Mouse (Mus musculus): ENCODE measurements at regions not wholly inside any gene's neighbourhood (a gene's known extent, or its start where the extent isn't known, plus 50 kb on each side); places are given as distances from the start of the nearest gene placed in this dataset.

- H3K36me3 ChIP-seq (replicated peaks; ENCODE audit: insufficient read depth, low read length) = no peaks in the 10 kb centered on the region
- H3K27me3 ChIP-seq (ENCODE audit: insufficient read depth, low read length) = no peaks in the 10 kb centered on the region
- DNase-seq = no peak
- H3K9ac ChIP-seq (replicated peaks) = no peak overlapping the region
- WGBS (ENCODE audit: insufficient replicate concordance) = 73% methylated on average over 8 of the region's 8 CpGs
- TF ChIP-seq CTCF (IDR thresholded peaks at IDR 0.05; ENCODE audit: low read depth) (no peak), EP300 (IDR thresholded peaks at IDR 0.05; ENCODE audit: low read depth) (no peak)
- no peaks in the 10 kb centered on the region for H3K4me1 ChIP-seq (ENCODE audit: insufficient read depth)
- no peak overlapping the region for H3K4me3 ChIP-seq (ENCODE audit: low read depth, low read length)
- no peak for ATAC-seq
- peaks cover 13% of the 10 kb centered on the region for H3K9me3 ChIP-seq (ENCODE audit: low read length)
- no peak overlapping the region for H3K27ac ChIP-seq (ENCODE audit: low read depth)
- no peak overlapping the region for H3K4me2 ChIP-seq (ENCODE audit: low read depth, low read length)
These were observed 65.4 kb downstream of the Cartpt start for GRCm38 (mm10) chr13:99835518-99835917.

DNA sequence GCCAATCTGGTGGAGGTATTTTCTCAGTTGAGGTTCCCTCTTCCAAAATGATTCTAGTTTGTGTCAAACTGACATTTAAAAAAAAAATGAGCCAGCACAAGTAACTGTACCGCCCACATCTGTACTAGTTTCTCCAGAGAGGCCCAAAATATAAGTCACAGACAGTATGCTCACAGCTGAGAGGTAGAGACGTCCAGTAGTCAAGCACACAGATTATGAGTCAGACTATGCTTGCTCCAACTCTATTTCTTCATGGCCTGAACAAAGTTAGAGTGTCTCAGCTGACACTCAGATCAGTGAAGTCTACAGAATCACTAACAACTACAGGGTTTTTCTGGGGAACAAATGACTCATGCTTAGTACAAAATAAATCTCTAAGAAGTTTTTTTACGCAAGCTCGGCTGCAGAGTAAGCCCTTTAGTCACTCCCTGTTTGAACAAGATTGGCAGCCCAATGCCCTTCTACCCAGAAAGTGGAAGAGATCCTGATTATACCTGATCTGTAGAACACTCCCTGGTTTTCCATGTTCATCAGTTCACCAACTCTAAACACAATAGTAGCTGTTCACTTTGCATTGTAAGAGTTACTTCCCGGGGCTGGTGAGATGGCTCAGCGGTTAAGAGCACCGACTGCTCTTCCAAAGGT is 70.7 kb downstream of the Cartpt start:
- H3K27me3 ChIP-seq (ENCODE audit: insufficient read depth, low read length) = no peaks in the 10 kb centered on the region
- no peaks in the 10 kb centered on the region for H3K36me3 ChIP-seq (replicated peaks; ENCODE audit: insufficient read depth, low read length)
- ATAC-seq = no peak
- H3K9me3 ChIP-seq (ENCODE audit: low read length) = peaks cover 13% of the 10 kb centered on the region
- no peak overlapping the region for H3K9ac ChIP-seq (replicated peaks)
- 79% methylated on average over 7 of the region's 7 CpGs for WGBS (ENCODE audit: insufficient replicate concordance)
- H3K4me2 ChIP-seq (ENCODE audit: low read depth, low read length) = no peak overlapping the region
- no peak overlapping the region for H3K4me3 ChIP-seq (ENCODE audit: low read depth, low read length)
- TF ChIP-seq EP300 (IDR thresholded peaks at IDR 0.05; ENCODE audit: low read depth) = no peak
- no peak for TF ChIP-seq CTCF (IDR thresholded peaks at IDR 0.05; ENCODE audit: low read depth)
- no peak overlapping the region for H3K27ac ChIP-seq (ENCODE audit: low read depth)
- no peaks in the 10 kb centered on the region for H3K4me1 ChIP-seq (ENCODE audit: insufficient read depth)
- DNase-seq = no peak

- H3K4me1 ChIP-seq (ENCODE audit: insufficient read depth) = no peaks in the 10 kb centered on the region
- WGBS (ENCODE audit: insufficient replicate concordance) = 77% methylated on average over 7 of the region's 7 CpGs
- no peak overlapping the region for H3K27ac ChIP-seq (ENCODE audit: low read depth)
- no peaks in the 10 kb centered on the region for H3K36me3 ChIP-seq (replicated peaks; ENCODE audit: insufficient read depth, low read length)
- no peak overlapping the region for H3K9ac ChIP-seq (replicated peaks)
- no peak overlapping the region for H3K4me3 ChIP-seq (ENCODE audit: low read depth, low read length)
- DNase-seq (no peak), ATAC-seq (no peak)
- H3K27me3 ChIP-seq (ENCODE audit: insufficient read depth, low read length) = no peaks in the 10 kb centered on the region
- no peak for TF ChIP-seq CTCF (IDR thresholded peaks at IDR 0.05; ENCODE audit: low read depth)
- no peak for TF ChIP-seq EP300 (IDR thresholded peaks at IDR 0.05; ENCODE audit: low read depth)
- H3K9me3 ChIP-seq (ENCODE audit: low read length) = no peaks in the 10 kb centered on the region
- no peak overlapping the region for H3K4me2 ChIP-seq (ENCODE audit: low read depth, low read length)
These were observed 73.3 kb downstream of the Cartpt start for GRCm38 (mm10) chr13:99827573-99827972.

GRCm38 (mm10) chr13:99824625-99825024 is 76.3 kb downstream of the Cartpt start:
- H3K27me3 ChIP-seq (ENCODE audit: insufficient read depth, low read length) = no peaks in the 10 kb centered on the region

DNA sequence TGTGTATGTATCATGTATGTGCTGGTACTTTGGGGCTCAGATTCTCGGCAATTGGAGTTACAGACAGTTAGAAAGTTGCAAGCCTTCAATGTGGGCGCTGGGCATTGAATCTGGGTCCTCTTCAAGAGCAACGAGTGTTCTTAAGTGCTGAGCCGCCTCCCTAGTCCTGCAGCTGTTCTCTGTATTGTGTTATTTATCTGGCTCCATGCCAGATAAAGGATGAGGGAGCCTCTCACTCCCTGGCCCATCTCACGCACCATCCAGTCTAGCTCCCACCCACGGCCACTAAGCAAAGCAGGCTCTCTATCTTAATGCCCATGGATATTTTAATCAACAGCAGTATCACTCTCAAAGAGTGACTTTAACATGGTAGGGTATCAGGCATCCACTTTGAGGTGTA is 84.2 kb downstream of the Cartpt start:
- H3K9me3 ChIP-seq (ENCODE audit: low read length) = no peaks in the 10 kb centered on the region
- TF ChIP-seq CTCF (IDR thresholded peaks at IDR 0.05; ENCODE audit: low read depth) (no peak), EP300 (IDR thresholded peaks at IDR 0.05; ENCODE audit: low read depth) (no peak)
- ATAC-seq = no peak
- 70% methylated on average over 6 of the region's 6 CpGs for WGBS (ENCODE audit: insufficient replicate concordance)
- H3K4me1 ChIP-seq (ENCODE audit: insufficient read depth) = no peaks in the 10 kb centered on the region
- no peak overlapping the region for H3K9ac ChIP-seq (replicated peaks)
- H3K27ac ChIP-seq (ENCODE audit: low read depth) = no peak overlapping the region
- no peak overlapping the region for H3K4me3 ChIP-seq (ENCODE audit: low read depth, low read length)
- H3K27me3 ChIP-seq (ENCODE audit: insufficient read depth, low read length) = no peaks in the 10 kb centered on the region
- no peaks in the 10 kb centered on the region for H3K36me3 ChIP-seq (replicated peaks; ENCODE audit: insufficient read depth, low read length)
- DNase-seq = no peak
- no peak overlapping the region for H3K4me2 ChIP-seq (ENCODE audit: low read depth, low read length)

More at GRCm38 (mm10) chr13:99824625-99825024, 76.3 kb downstream of the Cartpt start:
- Histone ChIP-seq H3K36me3 (replicated peaks; ENCODE audit: insufficient read depth, low read length) (no peaks in the 10 kb centered on the region), H3K9ac (replicated peaks) (no peak overlapping the region), H3K27ac (ENCODE audit: low read depth) (no peak overlapping the region), H3K4me3 (ENCODE audit: low read depth, low read length) (no peak overlapping the region), H3K9me3 (ENCODE audit: low read length) (no peaks in the 10 kb centered on the region), H3K4me2 (ENCODE audit: low read depth, low read length) (no peak overlapping the region), H3K4me1 (ENCODE audit: insufficient read depth) (no peaks in the 10 kb centered on the region)
- WGBS (ENCODE audit: insufficient replicate concordance) = 59% methylated on average over 8 of the region's 8 CpGs
- no peak for TF ChIP-seq CTCF (IDR thresholded peaks at IDR 0.05; ENCODE audit: low read depth)
- no peak for TF ChIP-seq EP300 (IDR thresholded peaks at IDR 0.05; ENCODE audit: low read depth)
- DNase-seq (no peak), ATAC-seq (no peak)

- H3K9me3 ChIP-seq (ENCODE audit: low read length) = no peaks in the 10 kb centered on the region
- H3K36me3 ChIP-seq (replicated peaks; ENCODE audit: insufficient read depth, low read length) = no peaks in the 10 kb centered on the region
- H3K4me2 ChIP-seq (ENCODE audit: low read depth, low read length) = no peak overlapping the region
- no peak overlapping the region for H3K9ac ChIP-seq (replicated peaks)
- no peaks in the 10 kb centered on the region for H3K4me1 ChIP-seq (ENCODE audit: insufficient read depth)
- H3K4me3 ChIP-seq (ENCODE audit: low read depth, low read length) = no peak overlapping the region
- DNase-seq (no peak), ATAC-seq (no peak)
- WGBS (ENCODE audit: insufficient replicate concordance) = 77% methylated on average over 6 of the region's 6 CpGs
- no peak for TF ChIP-seq CTCF (IDR thresholded peaks at IDR 0.05; ENCODE audit: low read depth)
- H3K27ac ChIP-seq (ENCODE audit: low read depth) = no peak overlapping the region
- no peaks in the 10 kb centered on the region for H3K27me3 ChIP-seq (ENCODE audit: insufficient read depth, low read length)
These were observed 85.1 kb downstream of the Cartpt start for GRCm38 (mm10) chr13:99815786-99816185.

DNA sequence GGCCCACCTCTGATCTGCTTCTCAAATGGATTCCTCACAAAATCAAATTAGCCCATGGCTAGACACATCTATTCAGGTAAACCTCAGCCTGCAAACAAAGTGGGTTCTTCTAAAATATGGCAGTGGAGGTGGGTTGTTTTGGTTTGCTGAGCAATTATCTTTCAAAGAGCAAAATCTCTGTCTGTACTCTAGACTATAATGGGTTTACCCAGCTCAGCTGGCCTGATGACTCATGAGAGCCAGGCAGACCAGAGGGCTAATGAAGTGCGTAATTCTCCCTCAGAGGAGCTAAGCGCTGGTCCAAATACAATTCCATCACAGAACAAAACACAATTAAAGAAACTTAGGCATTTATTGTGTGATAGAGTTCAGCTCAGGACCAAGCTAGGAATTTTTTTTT is 86.1 kb downstream of the Cartpt start:
- WGBS (ENCODE audit: insufficient replicate concordance) = 93% methylated on average over 2 of the region's 2 CpGs
- TF ChIP-seq CTCF (IDR thresholded peaks at IDR 0.05; ENCODE audit: low read depth) = no peak
- DNase-seq (no peak), ATAC-seq (no peak)
- Histone ChIP-seq H3K9ac (replicated peaks) (no peak overlapping the region), H3K36me3 (replicated peaks; ENCODE audit: insufficient read depth, low read length) (no peaks in the 10 kb centered on the region), H3K4me2 (ENCODE audit: low read depth, low read length) (no peak overlapping the region), H3K4me3 (ENCODE audit: low read depth, low read length) (no peak overlapping the region), H3K9me3 (ENCODE audit: low read length) (no peaks in the 10 kb centered on the region), H3K4me1 (ENCODE audit: insufficient read depth) (no peaks in the 10 kb centered on the region), H3K27me3 (ENCODE audit: insufficient read depth, low read length) (no peaks in the 10 kb centered on the region), H3K27ac (ENCODE audit: low read depth) (no peak overlapping the region)

Measured in liver, postnatal 0 days (tissue).